Comparison of ENCODE assay signal across 22 mouse cellular contexts in the genomic region with DNA sequence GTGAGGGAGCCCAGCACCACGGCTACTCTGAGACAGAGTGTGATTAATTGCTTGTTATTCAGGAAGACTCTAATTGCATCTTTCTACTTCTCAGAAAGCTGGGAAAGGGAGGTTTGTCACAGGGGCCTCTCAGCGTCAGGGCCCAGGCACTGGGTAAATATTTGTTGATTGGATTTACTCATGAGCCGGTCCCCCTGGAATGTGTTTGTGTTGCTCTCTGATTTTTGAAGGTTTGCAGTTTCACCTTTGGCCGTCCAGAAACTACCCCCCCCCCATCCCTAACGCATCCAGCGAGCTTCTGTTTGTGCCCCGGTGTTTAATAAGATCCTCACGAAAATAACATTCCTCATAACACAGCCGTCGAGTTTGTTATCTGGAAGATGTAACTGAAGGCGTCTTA.
DNase-seq lines count a peak whose midpoint lies in the region; ATAC-seq lines count a peak whose summit lies in the region.
"Had no signal": no experiment of that assay in that cellular context is flagged by ENCODE, and none has a peak within 500 bp of the region (broad histone marks: within the 10 kb centered on the region; RNA-seq: fewer than 3 reads in every experiment).

No protein-coding gene starts in this region.

- H3K36me3 ChIP-seq in hindbrain, embryonic 14.5 days (replicated peaks; ENCODE audit: control insufficient read depth, insufficient read depth): no peaks in the 10 kb centered on the region
- H3K36me3 ChIP-seq in hindbrain, embryonic 11.5 days (ENCODE audit: control insufficient read depth, insufficient read depth, low read length): no peaks in the 10 kb centered on the region
- H3K36me3 ChIP-seq in neural tube, embryonic 13.5 days: no peaks in the 10 kb centered on the region
- H3K36me3 ChIP-seq in midbrain, embryonic 16.5 days (ENCODE audit: control insufficient read depth, insufficient read depth, low read length): no peaks in the 10 kb centered on the region

- 69% methylated on average over 11 of the region's 11 CpGs for WGBS in hindbrain, embryonic 14.5 days
- 71% methylated on average over 11 of the region's 11 CpGs for WGBS in hindbrain, embryonic 11.5 days
- 78% methylated on average over 11 of the region's 11 CpGs for WGBS in neural tube, embryonic 13.5 days
- WGBS in midbrain, embryonic 16.5 days: 73% methylated on average over 11 of the region's 11 CpGs

- peak overlapping the region; percentile 76 for H3K4me2 ChIP-seq in hindbrain, embryonic 14.5 days (replicated peaks)
- H3K4me2 ChIP-seq in hindbrain, embryonic 11.5 days (replicated peaks; ENCODE audit: low read depth, low read length): no peak overlapping the region
- peak overlapping the region; percentile 65 for H3K4me2 ChIP-seq in neural tube, embryonic 13.5 days
- peak overlapping the region; percentile 87 for H3K4me2 ChIP-seq in midbrain, embryonic 16.5 days (ENCODE audit: low read length)
- H3K4me2 ChIP-seq: lung, embryonic 14.5 days had no signal

- DNase-seq in hindbrain, embryonic 14.5 days (ENCODE audit: low spot score): no peak
- DNase-seq in hindbrain, embryonic 11.5 days (ENCODE audit: low spot score): no peak
- no peak for DNase-seq in neural tube, embryonic 10.5 days (ENCODE audit: extremely low spot score, low spot score)
- no peak for DNase-seq in urinary bladder, adult 18-20 months (ENCODE audit: low spot score in 2 of 2)
- no peak for DNase-seq in cerebellum, postnatal 25 days
- DNase-seq in left cerebral cortex, adult 8-10 months (ENCODE audit: low spot score in 2 of 2): no peak
- DNase-seq: adrenal gland, postnatal 10 days; cerebellum, adult 9-10 months; gastrocnemius, postnatal 10 days; kidney, adult 9 months; kidney, postnatal 25 days; lung, embryonic 14.5 days; thymus, adult 2 months; thymus, postnatal 4 days had no signal

- H3K27ac ChIP-seq in hindbrain, embryonic 14.5 days: no peak overlapping the region
- H3K27ac ChIP-seq in hindbrain, embryonic 11.5 days (ENCODE audit: low read depth, low read length): no peak overlapping the region
- no peak overlapping the region for H3K27ac ChIP-seq in neural tube, embryonic 13.5 days (replicated peaks)
- H3K27ac ChIP-seq in midbrain, embryonic 16.5 days (ENCODE audit: low read length): no peak overlapping the region
- H3K27ac ChIP-seq: forebrain, embryonic 10.5 days; heart, embryonic 10.5 days; layer of hippocampus, adult 2 months; stomach, postnatal 0 days had no signal

- 0 out of 2 replicates have a peak overlapping the region, but pooled peaks have one; percentile 8 for H3K9ac ChIP-seq in hindbrain, embryonic 14.5 days
- no peak overlapping the region for H3K9ac ChIP-seq in hindbrain, embryonic 11.5 days (ENCODE audit: low read depth, low read length)
- no peak overlapping the region for H3K9ac ChIP-seq in neural tube, embryonic 13.5 days
- H3K9ac ChIP-seq in midbrain, embryonic 16.5 days (ENCODE audit: low read depth, low read length): peak overlapping the region; percentile 71; the same call in 1 of the 2 replicates
- H3K9ac ChIP-seq: lung, embryonic 14.5 days had no signal

- no peak overlapping the region for H3K4me3 ChIP-seq in hindbrain, embryonic 14.5 days (replicated peaks; ENCODE audit: low read length)
- no peak overlapping the region for H3K4me3 ChIP-seq in hindbrain, embryonic 11.5 days (ENCODE audit: low read depth, low read length)
- H3K4me3 ChIP-seq in neural tube, embryonic 13.5 days: no peak overlapping the region
- H3K4me3 ChIP-seq in midbrain, embryonic 16.5 days (ENCODE audit: low read depth, low read length): no peak overlapping the region
- H3K4me3 ChIP-seq: forebrain, embryonic 10.5 days; heart, embryonic 10.5 days had no signal

- no peak for ATAC-seq in hindbrain, embryonic 14.5 days (ENCODE audit: low FRiP score)
- no peak for ATAC-seq in hindbrain, embryonic 11.5 days (ENCODE audit: low FRiP score)
- ATAC-seq in neural tube, embryonic 13.5 days (ENCODE audit: low read depth): no peak
- no peak for ATAC-seq in midbrain, embryonic 16.5 days
- ATAC-seq: forebrain, embryonic 16.5 days; intestine, embryonic 16.5 days had no signal

- H3K27me3 ChIP-seq in hindbrain, embryonic 14.5 days (ENCODE audit: control insufficient read depth, insufficient read depth, low read length): no peaks in the 10 kb centered on the region
- H3K27me3 ChIP-seq in hindbrain, embryonic 11.5 days (ENCODE audit: control insufficient read depth, insufficient read depth, low read length): no peaks in the 10 kb centered on the region
- peaks cover 3% of the 10 kb centered on the region; the same call in 1 of the 2 replicates for H3K27me3 ChIP-seq in neural tube, embryonic 13.5 days
- H3K27me3 ChIP-seq in midbrain, embryonic 16.5 days (ENCODE audit: control insufficient read depth, insufficient read depth, low read depth, low read length): no peaks in the 10 kb centered on the region

- H3K4me1 ChIP-seq in hindbrain, embryonic 14.5 days (replicated peaks; ENCODE audit: control insufficient read depth, insufficient read depth, low read length): peaks cover 15% of the 10 kb centered on the region
- peaks cover 3% of the 10 kb centered on the region for H3K4me1 ChIP-seq in hindbrain, embryonic 11.5 days (replicated peaks; ENCODE audit: control insufficient read depth, insufficient read depth, low read length)
- H3K4me1 ChIP-seq in neural tube, embryonic 13.5 days (replicated peaks): peaks cover 30% of the 10 kb centered on the region
- peaks cover 25% of the 10 kb centered on the region for H3K4me1 ChIP-seq in midbrain, embryonic 16.5 days (ENCODE audit: control insufficient read depth, insufficient read depth, low read length)

- H3K9me3 ChIP-seq in hindbrain, embryonic 14.5 days (ENCODE audit: control insufficient read depth, low read length): no peaks in the 10 kb centered on the region
- H3K9me3 ChIP-seq in hindbrain, embryonic 11.5 days (ENCODE audit: control insufficient read depth, low read length): no peaks in the 10 kb centered on the region
- H3K9me3 ChIP-seq in neural tube, embryonic 13.5 days: no peaks in the 10 kb centered on the region
- no peaks in the 10 kb centered on the region for H3K9me3 ChIP-seq in midbrain, embryonic 16.5 days (replicated peaks; ENCODE audit: control insufficient read depth, low read length, poor library complexity, severe bottlenecking)
- H3K9me3 ChIP-seq: forebrain, embryonic 10.5 days; heart, embryonic 10.5 days had no signal

Comparison
In these comparisons a context has a peak if more than half of its experiments do, and no peak if none do; other contexts are left out.
1. H3K9ac ChIP-seq: peak in hindbrain, embryonic 14.5 days (single experiment) and midbrain, embryonic 16.5 days (single experiment); none in hindbrain, embryonic 11.5 days (single experiment) and neural tube, embryonic 13.5 days (single experiment).